Mouse (Mus musculus) yolk sac, embryonic 10.5 days (tissue): ENCODE measurements at regions not wholly inside any gene's neighbourhood (a gene's known extent, or its start where the extent isn't known, plus 50 kb on each side); places are given as distances from the start of the nearest gene placed in this dataset.

ENCODE experiments used
- DNase-seq: peaks from one replicate; pipeline ENCODE4 v3.0.0-alpha.2; 2017; ENCODE audit warnings: low spot score

DNA sequence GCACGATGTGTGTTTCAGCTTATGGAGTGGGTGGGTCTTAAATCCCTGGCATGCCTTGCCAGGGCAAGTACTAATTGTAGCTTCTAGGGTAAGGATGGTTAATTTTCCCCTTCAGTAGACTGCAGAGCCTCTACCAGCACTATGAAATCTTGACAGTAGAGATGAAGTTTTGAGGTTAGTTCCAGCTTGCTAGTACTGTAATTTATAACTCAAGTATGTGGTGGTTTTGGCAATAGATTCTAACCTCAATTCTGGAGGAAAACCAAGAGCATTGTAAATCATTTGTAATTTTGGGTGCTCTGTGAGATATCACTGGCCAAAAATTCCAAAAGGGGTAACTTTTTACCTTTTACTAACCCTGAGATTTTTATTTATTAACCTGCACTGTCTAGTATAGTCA lies 164.3 kb upstream of the Ednrb start:
- DNase-seq, result no peak

DNA sequence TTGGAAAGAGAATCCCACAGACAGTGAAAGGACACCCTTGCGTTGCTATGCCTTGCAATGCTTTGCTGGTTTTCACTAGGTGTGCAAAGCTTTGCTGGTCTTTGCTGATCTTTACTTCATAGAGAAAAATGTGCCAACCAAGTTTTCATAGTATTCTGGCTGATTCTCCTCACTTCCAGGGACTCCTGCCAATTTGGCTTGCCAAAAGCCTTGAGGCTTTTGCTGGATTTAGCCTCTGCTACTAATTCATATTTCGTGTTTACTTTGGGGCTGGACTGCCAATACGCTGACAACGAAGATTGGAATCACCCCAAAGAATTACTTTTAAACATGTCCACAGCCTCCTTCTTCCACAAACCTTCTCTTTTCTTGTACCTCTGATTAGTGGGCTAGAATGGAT lies 162.2 kb upstream of the Ednrb start:
- DNase-seq, result no peak

- DNase-seq, result no peak
Measured at GRCm38 (mm10) chr14:104005132-104005531, 160.9 kb upstream of the Ednrb start.

DNA sequence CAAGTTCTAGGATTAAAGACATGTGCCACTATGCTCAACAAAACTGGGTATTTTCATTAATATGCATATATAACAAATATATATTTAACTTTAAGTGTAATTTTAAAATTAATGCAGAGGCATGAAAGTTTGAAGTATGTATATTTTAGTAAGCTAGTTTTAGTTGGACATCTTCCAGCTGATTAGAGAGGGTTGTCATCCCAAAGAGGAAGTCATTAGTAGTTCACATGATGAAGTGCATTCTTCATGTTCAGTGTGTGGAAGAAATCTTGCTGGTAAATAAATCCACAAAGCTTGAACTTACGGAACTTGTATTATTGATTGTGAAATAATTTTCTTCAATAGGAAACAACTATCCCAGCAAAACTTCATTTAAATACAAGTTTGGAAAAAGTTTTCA lies 158.2 kb upstream of the Ednrb start:
- DNase-seq, result no peak

DNA sequence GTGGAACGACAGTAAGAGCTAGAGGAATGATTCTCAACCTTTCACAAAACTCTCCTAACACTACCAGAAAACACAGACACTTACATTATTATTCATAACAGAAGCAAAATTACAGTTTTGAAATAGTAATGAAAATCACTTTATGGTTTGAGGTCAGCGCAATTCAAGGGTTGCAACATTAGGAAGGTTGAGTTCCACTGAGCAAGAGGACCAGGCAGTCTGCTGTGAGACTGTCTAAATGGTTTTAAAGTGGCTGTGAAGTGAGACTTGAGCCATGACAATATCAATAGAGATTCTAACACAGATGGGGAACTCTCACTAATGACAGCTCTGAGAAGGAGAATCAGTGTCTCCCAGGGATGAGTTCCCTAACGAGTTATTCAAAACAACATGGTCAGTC lies 146.2 kb upstream of the Ednrb start:
- DNase-seq, result no peak

GRCm38 (mm10) chr14:103989949-103990348 lies 145.7 kb upstream of the Ednrb start:
- DNase-seq, result no peak

DNA sequence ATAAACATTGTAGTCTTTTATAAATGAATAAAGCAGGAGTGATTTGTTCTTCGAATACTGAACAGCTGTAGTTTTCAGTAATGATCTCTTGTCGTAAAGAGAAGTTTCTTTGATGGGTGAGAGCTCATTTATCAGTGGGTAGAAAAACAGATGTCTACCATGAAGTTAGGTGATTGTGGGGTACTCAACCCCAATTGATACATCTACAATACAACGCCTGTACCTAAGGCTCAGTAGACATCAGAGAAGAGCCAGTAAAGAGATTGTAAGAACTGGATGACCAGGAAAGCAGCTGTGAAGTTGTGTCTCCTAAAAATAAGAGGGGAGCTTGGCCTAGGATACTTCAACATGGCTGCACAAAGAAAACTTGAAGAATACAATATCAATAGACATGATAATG lies 143.1 kb upstream of the Ednrb start:
- DNase-seq, result no peak

GRCm38 (mm10) chr14:103984349-103984748 lies 140.1 kb upstream of the Ednrb start:
- no peak for DNase-seq

GRCm38 (mm10) chr14:103978808-103979207 lies 134.6 kb upstream of the Ednrb start:
- no peak for DNase-seq

DNA sequence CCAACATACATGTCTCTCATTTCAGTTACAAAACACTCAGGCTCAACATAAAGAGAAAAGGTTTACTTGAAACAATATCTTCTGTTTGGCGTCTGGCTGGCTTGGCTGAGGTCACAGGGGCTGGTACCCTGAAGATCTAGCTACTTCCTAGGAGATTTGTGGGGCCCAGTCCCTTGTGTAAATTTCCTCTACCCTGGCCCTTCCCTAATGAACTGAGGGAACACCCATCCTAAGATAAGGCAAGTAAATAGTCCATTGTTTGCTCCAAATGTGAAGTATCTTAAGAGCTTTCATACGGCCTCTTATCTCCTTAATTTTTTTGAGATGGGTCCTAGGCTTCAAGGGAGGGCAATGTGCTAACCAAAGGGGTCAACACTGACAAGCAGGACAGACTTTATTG lies 133.6 kb upstream of the Ednrb start:
- no peak for DNase-seq

- DNase-seq, result no peak
Measured at GRCm38 (mm10) chr14:103973955-103974354, 129.8 kb upstream of the Ednrb start.

- no peak for DNase-seq
Measured at GRCm38 (mm10) chr14:103973111-103973510, 128.9 kb upstream of the Ednrb start.

GRCm38 (mm10) chr14:103969305-103969704 lies 125.1 kb upstream of the Ednrb start:
- no peak for DNase-seq

- no peak for DNase-seq
Measured at GRCm38 (mm10) chr14:103966293-103966692, 122.1 kb upstream of the Ednrb start.

DNA sequence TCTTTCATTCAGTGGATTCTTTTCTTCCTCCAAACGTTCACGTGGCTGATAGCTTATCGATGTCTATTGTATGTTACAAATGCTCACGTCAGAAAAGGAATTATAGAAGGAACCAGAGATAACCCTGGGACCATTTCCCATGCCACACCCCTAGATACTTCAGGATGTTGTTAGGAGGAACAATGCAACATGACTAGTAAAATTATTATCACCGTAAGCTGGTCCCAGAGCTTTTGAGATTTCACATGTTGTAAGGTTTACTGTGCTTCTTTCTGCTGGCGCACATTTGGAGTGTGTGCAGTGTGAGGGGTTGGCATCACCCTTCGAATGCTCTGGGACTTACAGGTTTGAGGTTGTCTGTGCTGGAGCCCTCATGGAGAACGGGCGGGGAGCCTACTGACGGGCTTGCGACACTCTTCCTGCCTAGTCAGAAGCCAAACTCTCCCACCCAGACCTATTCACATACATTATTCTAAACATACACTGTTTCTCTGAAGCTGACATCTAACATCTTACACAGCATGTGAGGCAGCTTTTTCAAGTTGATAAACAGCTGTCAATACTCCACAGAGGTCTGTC lies 118.2 kb upstream of the Ednrb start:
- no peak for DNase-seq

DNA sequence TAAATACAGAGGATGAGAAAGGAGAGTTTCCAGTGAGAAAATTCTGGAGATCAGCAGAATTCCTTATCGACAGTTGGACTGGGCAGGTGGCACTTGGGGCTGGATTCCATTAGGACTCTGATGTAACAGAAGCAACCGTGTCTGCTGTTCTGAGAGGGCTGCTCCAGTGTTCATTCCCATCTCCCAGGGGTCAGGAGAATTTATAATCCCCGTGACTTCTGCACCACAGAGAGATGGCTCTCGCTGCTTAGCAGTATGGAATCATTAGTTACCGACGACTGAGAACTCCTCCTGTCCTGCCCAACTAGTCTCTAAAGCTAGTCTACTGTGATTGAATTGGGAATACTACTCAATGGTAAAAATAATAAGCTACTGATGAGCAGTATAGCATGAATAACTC lies 107.7 kb upstream of the Ednrb start:
- DNase-seq, result no peak

DNA sequence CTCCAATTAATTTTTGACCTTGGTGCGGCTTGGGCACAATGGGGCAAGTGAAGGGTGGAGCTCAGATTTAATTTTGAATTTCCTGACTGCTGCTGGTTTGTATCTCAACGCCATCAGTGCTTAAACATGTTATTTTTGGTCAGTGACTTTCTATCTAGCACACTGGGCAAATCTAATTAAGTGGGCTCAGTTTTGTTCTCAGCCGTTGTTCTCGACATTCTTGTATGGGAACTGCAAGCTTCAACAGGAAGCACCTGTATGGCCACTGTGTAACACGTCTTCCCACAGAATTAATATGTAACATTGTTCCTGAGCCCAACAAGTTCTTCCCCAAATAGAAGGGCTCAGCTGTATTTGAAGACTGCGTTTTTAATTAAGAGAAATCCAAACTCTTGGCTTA lies 105.7 kb upstream of the Ednrb start:
- DNase-seq, result no peak

DNA sequence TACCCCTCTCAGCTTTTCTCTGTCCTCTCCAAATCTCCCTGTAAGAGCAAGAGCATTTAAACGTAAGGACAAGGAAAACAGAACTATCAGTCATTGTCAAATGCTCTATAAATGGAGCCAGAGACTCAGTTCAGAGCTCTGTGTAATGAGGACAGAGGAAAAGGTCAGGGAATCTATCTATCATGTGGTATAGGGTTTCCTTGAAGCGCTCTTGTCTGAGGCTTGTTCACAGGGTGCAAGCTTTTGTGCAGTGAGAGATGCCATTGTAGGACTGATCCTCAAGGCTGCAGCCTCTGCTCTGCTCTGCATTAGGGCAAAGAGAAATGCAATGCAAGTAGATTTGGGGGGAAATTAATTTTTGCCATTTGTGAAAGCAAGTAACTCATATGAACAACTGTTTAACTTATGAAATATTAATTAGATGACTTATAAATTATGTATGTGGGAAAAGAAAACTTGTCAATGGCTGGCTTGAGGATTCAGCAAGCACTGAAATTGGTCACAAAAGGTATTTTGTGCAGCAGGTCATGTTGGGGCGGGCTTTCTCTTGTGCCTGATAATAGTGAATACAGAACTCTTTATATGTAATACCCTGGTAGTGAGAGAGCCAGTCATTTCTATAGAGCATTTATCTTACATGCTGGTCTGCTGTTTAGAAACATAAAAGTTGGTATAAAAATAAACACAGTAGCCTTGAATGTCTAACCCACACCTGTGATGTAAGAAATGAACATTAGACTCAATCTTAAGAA lies 104.0 kb upstream of the Ednrb start:
- no peak for DNase-seq

DNA sequence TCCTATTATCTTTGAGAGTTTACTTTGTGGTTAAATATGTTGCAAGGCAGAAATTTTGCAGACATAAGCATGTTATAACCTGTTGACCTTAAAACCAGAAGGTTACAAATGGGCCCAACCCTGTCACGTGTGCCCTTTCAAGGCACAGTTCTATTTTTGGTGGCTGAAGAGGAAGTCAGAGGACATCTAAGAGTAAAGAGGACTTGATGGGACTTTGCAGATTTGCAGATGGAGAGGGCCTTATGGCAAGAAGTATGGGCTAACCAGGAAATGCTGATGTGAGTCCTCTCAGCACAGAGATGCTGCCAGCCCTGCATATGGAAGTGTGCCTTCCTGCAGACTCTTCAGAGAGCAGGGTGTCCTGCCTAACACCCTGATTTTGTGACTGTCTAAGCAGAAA lies 101.6 kb upstream of the Ednrb start:
- DNase-seq, result no peak

- no peak for DNase-seq
Measured at GRCm38 (mm10) chr14:103939867-103940266, 95.7 kb upstream of the Ednrb start.

DNA sequence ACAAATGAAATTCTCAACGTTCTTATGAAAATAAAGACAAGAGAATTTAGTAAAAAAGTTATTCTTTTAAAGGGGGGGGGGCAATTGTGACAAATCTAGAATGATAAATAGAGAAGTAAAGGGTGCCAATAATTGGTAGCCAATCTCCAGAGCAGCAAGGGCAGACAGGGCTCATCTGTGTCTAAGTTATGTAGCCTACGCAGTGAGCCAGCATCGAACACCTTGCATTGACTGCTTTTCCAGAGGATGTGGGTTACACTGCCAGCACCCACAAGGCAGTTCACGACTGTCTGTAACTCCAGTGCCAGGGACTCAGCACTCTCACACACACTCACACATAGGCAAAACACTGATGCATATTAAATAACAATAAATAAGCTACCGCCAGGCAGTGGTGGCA lies 94.7 kb upstream of the Ednrb start:
- no peak for DNase-seq

- DNase-seq, result no peak
Measured at GRCm38 (mm10) chr14:103938201-103938600, 94.0 kb upstream of the Ednrb start.

- no peak for DNase-seq
Measured at GRCm38 (mm10) chr14:103937700-103938099, 93.5 kb upstream of the Ednrb start.

DNA sequence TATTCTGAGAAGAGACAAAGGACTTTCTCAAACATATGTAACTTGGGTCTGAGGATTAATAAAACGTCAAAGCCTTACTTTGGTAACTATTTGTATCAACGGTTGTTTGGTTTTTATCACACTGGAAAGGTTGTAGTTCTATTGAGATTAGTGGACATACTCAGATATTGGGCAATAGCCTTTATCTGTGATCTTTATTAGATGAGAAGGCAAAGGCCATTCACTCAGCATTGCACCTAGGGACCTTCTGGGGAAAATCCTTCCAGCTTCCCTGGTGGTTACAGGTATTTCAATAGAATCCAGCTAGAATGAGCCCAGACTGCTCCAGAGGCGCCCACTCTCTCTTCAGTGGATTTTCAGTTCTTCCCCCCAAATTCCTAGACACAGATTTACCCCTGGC lies 89.6 kb upstream of the Ednrb start:
- DNase-seq, result no peak
